Comparison of ENCODE assay signal across 10 mouse cellular contexts in genomic region chr6:87812656-87813055, GRCm38 (mm10). TPM values are rescaled to one million over a fixed set of nuclear protein-coding genes. Genes with fewer than 3 reads are reported as not detected.
A peak's percentile ranks its signal among the peaks of the same experiment; 100 is the strongest.
DNase-seq lines count a peak whose midpoint lies in the region; ATAC-seq and TF ChIP-seq lines count a peak whose summit lies in the region.
"Had no signal": no experiment of that assay in that cellular context is flagged by ENCODE, and none has a peak within 500 bp of the region (broad histone marks: within the 10 kb centered on the region; RNA-seq: fewer than 3 reads in every experiment).

No protein-coding gene starts in this region.

- no peak for TF ChIP-seq CTCF in heart, postnatal 0 days (IDR thresholded peaks at IDR 0.05; ENCODE audit: low read depth)
- TF ChIP-seq CTCF in E14TG2a.4 (conservative IDR thresholded peaks at IDR 0.05; ENCODE audit: low read length), result no peak

- no peak overlapping the region for H3K4me3 ChIP-seq in heart, postnatal 0 days (ENCODE audit: low read depth, low read length)
- H3K4me3 ChIP-seq in E14TG2a.4 (replicated peaks; ENCODE audit: low read length), result peak overlapping the region; percentile 90
- H3K4me3 ChIP-seq in forebrain, embryonic 12.5 days (replicated peaks), result no peak overlapping the region
- peak overlapping the region; percentile 86 for H3K4me3 ChIP-seq in liver, embryonic 15.5 days (replicated peaks)

- peak overlapping the region; percentile 94 for H3K4me2 ChIP-seq in heart, postnatal 0 days (ENCODE audit: low read depth, low read length)
- H3K4me2 ChIP-seq in forebrain, embryonic 12.5 days, result peak overlapping the region; percentile 93
- H3K4me2 ChIP-seq in liver, embryonic 15.5 days, result peak overlapping the region; percentile 86

- H3K27ac ChIP-seq in heart, postnatal 0 days (ENCODE audit: low read depth), result no peak overlapping the region
- H3K27ac ChIP-seq in forebrain, embryonic 12.5 days, result no peak overlapping the region
- H3K27ac ChIP-seq in liver, embryonic 15.5 days (replicated peaks), result peak overlapping the region; percentile 100

- H3K36me3 ChIP-seq in heart, postnatal 0 days (replicated peaks; ENCODE audit: control insufficient read depth, insufficient read depth, low read length), result peaks cover 26% of the 10 kb centered on the region
- peaks cover 47% of the 10 kb centered on the region for H3K36me3 ChIP-seq in E14TG2a.4 (ENCODE audit: insufficient read depth, low read length)
- peaks cover 38% of the 10 kb centered on the region for H3K36me3 ChIP-seq in forebrain, embryonic 12.5 days (replicated peaks)
- peaks cover 31% of the 10 kb centered on the region for H3K36me3 ChIP-seq in liver, embryonic 15.5 days (replicated peaks)

- intact Hi-C loops in heart, postnatal 36 days (cut with DNase I), result loop anchor here (5.0 kb wide), 1 partner anchor 140 kb away; the partner anchor contains the start of gene Aplf

- H3K4me1 ChIP-seq in heart, postnatal 0 days (ENCODE audit: control insufficient read depth, insufficient read depth), result peaks cover 12% of the 10 kb centered on the region
- H3K4me1 ChIP-seq in E14TG2a.4 (replicated peaks; ENCODE audit: low read depth, low read length), result peaks cover 29% of the 10 kb centered on the region
- peaks cover 19% of the 10 kb centered on the region for H3K4me1 ChIP-seq in forebrain, embryonic 12.5 days
- peaks cover 51% of the 10 kb centered on the region for H3K4me1 ChIP-seq in liver, embryonic 15.5 days (replicated peaks)

- DNase-seq in heart, postnatal 0 days (ENCODE audit: low spot score), result no peak
- DNase-seq in heart, postnatal 36 days, result no peak
- DNase-seq in ovary, postnatal 36 days (ENCODE audit: low spot score), result no peak
- DNase-seq in adrenal gland, postnatal 36 days, result no peak
- DNase-seq in kidney, postnatal 14 days, result no peak
- DNase-seq: right cerebral cortex, postnatal 25 days had no signal

- TF ChIP-seq EP300 in heart, postnatal 0 days (IDR thresholded peaks at IDR 0.05; ENCODE audit: low read depth), result no peak

- no peak overlapping the region for H3K9ac ChIP-seq in heart, postnatal 0 days (replicated peaks; ENCODE audit: low read depth, low read length)
- peak overlapping the region; percentile 80; the same call in 1 of the 2 replicates for H3K9ac ChIP-seq in forebrain, embryonic 12.5 days
- no peak overlapping the region for H3K9ac ChIP-seq in liver, embryonic 15.5 days

- H3K27me3 ChIP-seq in heart, postnatal 0 days (ENCODE audit: control insufficient read depth, insufficient read depth, low read length), result no peaks in the 10 kb centered on the region
- peaks cover 23% of the 10 kb centered on the region for H3K27me3 ChIP-seq in E14TG2a.4 (ENCODE audit: insufficient read depth, low read length)
- no peaks in the 10 kb centered on the region for H3K27me3 ChIP-seq in forebrain, embryonic 12.5 days
- no peaks in the 10 kb centered on the region for H3K27me3 ChIP-seq in liver, embryonic 15.5 days

- WGBS in heart, postnatal 0 days, result 95% methylated on average over 1 of the region's 1 CpGs
- 88% methylated on average over 1 of the region's 1 CpGs for WGBS in forebrain, embryonic 12.5 days
- 84% methylated on average over 1 of the region's 1 CpGs for WGBS in liver, embryonic 15.5 days (ENCODE audit: insufficient replicate concordance)

- ATAC-seq in heart, postnatal 0 days (ENCODE audit: insufficient read depth, low read depth), result no peak
- no peak for ATAC-seq in forebrain, embryonic 12.5 days (ENCODE audit: low FRiP score)
- ATAC-seq in liver, embryonic 15.5 days (ENCODE audit: insufficient read depth), result no peak

- H3K9me3 ChIP-seq in heart, postnatal 0 days (replicated peaks; ENCODE audit: control insufficient read depth, low read length), result no peaks in the 10 kb centered on the region
- H3K9me3 ChIP-seq in E14TG2a.4 (ENCODE audit: low read length), result no peaks in the 10 kb centered on the region
- H3K9me3 ChIP-seq in forebrain, embryonic 12.5 days, result no peaks in the 10 kb centered on the region
- no peaks in the 10 kb centered on the region for H3K9me3 ChIP-seq in liver, embryonic 15.5 days (replicated peaks)

RNA-seq across cellular contexts. Expression of gene Rab43, which starts 0.7 kb away (rescaled TPM):
- 11.8 and 19.7 TPM in 2 replicates for total RNA-seq in heart, postnatal 0 days (2014; rRNA removed; ENCODE audit: low replicate concordance)
- polyA plus RNA-seq in heart, postnatal 0 days (2015; fragmentation: Nextera tagmentation; extraction: Ambion mirVana), result 6.7 and 6.8 TPM in 2 replicates
- 10 to 100 TPM; 10.7 to 11.1 TPM for total RNA-seq in heart, postnatal 36 days (2021)
- polyA plus RNA-seq in forebrain, embryonic 12.5 days (2016; fragmentation: Nextera tagmentation; extraction: Ambion mirVana), result 7.7 and 9.2 TPM in 2 replicates
- 33.2 and 44.8 TPM in 2 replicates for polyA plus RNA-seq in liver, embryonic 15.5 days (2015; fragmentation: Nextera tagmentation; extraction: Ambion mirVana)
- total RNA-seq in adrenal gland, postnatal 36 days (2021), result 10 to 100 TPM; 29.1 to 31.1 TPM

RNA-seq across cellular contexts. Expression of gene Gm45140, which starts 22.9 kb away (rescaled TPM):
- total RNA-seq in heart, postnatal 0 days (2014; rRNA removed; ENCODE audit: low replicate concordance), result not detected in 2 replicates
- polyA plus RNA-seq in heart, postnatal 0 days (2015; fragmentation: Nextera tagmentation; extraction: Ambion mirVana), result 0.58 and 1.1 TPM in 2 replicates
- total RNA-seq in heart, postnatal 36 days (2021), result 1 to 10 TPM in 1 of 2 experiments, under 1 TPM in 1; 0.79 to 2.0 TPM
- polyA plus RNA-seq in forebrain, embryonic 12.5 days (2016; fragmentation: Nextera tagmentation; extraction: Ambion mirVana), result 3.2 and 3.3 TPM in 2 replicates
- polyA plus RNA-seq in liver, embryonic 15.5 days (2015; fragmentation: Nextera tagmentation; extraction: Ambion mirVana), result 3.0 and 4.1 TPM in 2 replicates
- total RNA-seq in adrenal gland, postnatal 36 days (2021), result 1 to 10 TPM; 2.4 to 5.4 TPM

RNA-seq across cellular contexts. Expression of gene Isy1, which starts 25.9 kb away (rescaled TPM):
- 5.6 and 40.5 TPM in 2 replicates for total RNA-seq in heart, postnatal 0 days (2014; rRNA removed; ENCODE audit: low replicate concordance)
- 16.7 and 18.4 TPM in 2 replicates for polyA plus RNA-seq in heart, postnatal 0 days (2015; fragmentation: Nextera tagmentation; extraction: Ambion mirVana)
- 10 to 100 TPM; 18.7 to 18.9 TPM for total RNA-seq in heart, postnatal 36 days (2021)
- polyA plus RNA-seq in forebrain, embryonic 12.5 days (2016; fragmentation: Nextera tagmentation; extraction: Ambion mirVana), result 68.1 and 71.2 TPM in 2 replicates
- 21.7 and 24.1 TPM in 2 replicates for polyA plus RNA-seq in liver, embryonic 15.5 days (2015; fragmentation: Nextera tagmentation; extraction: Ambion mirVana)
- total RNA-seq in adrenal gland, postnatal 36 days (2021), result 100 to 1,000 TPM in 1 of 2 experiments, 10 to 100 TPM in 1; 46.9 to 106 TPM

RNA-seq across cellular contexts. Expression of gene Gp9, which starts 34.8 kb away (rescaled TPM):
- total RNA-seq in heart, postnatal 0 days (2014; rRNA removed; ENCODE audit: low replicate concordance), result 0.19 and 0.23 TPM in 2 replicates
- 0.89 and 1.0 TPM in 2 replicates for polyA plus RNA-seq in heart, postnatal 0 days (2015; fragmentation: Nextera tagmentation; extraction: Ambion mirVana)
- 1 to 10 TPM in 1 of 2 experiments, under 1 TPM in 1; 0.94 to 1.1 TPM for total RNA-seq in heart, postnatal 36 days (2021)
- polyA plus RNA-seq in forebrain, embryonic 12.5 days (2016; fragmentation: Nextera tagmentation; extraction: Ambion mirVana), result 0.88 and 1.00 TPM in 2 replicates
- polyA plus RNA-seq in liver, embryonic 15.5 days (2015; fragmentation: Nextera tagmentation; extraction: Ambion mirVana), result 26.8 and 29.9 TPM in 2 replicates
- not detected for total RNA-seq in adrenal gland, postnatal 36 days (2021)
- total RNA-seq: ES-E14 had no signal

RNA-seq across cellular contexts. Expression of gene Cnbp, which starts 38.2 kb away (rescaled TPM):
- total RNA-seq in heart, postnatal 0 days (2014; rRNA removed; ENCODE audit: low replicate concordance), result 247 and 318 TPM in 2 replicates
- polyA plus RNA-seq in heart, postnatal 0 days (2015; fragmentation: Nextera tagmentation; extraction: Ambion mirVana), result 553 and 591 TPM in 2 replicates
- total RNA-seq in heart, postnatal 36 days (2021), result 100 to 1,000 TPM; 303 to 349 TPM
- 1,030 and 1,055 TPM in 2 replicates for polyA plus RNA-seq in forebrain, embryonic 12.5 days (2016; fragmentation: Nextera tagmentation; extraction: Ambion mirVana)
- polyA plus RNA-seq in liver, embryonic 15.5 days (2015; fragmentation: Nextera tagmentation; extraction: Ambion mirVana), result 526 and 529 TPM in 2 replicates
- 100 to 1,000 TPM; 448 to 491 TPM for total RNA-seq in adrenal gland, postnatal 36 days (2021)

Comparison
In these comparisons a context has a peak if more than half of its experiments do, and no peak if none do; other contexts are left out.
1. H3K4me3 ChIP-seq: peak in E14TG2a.4 (single experiment) and liver, embryonic 15.5 days (single experiment); none in heart, postnatal 0 days (single experiment) and forebrain, embryonic 12.5 days (single experiment).
2. Peak in every context shown above with its lines, with median percentiles within 50 percentile points of each other: H3K4me2 ChIP-seq.